Mouse (Mus musculus): Measurements from ENCODE around the gene Gm44790.
A peak's percentile ranks its signal among the peaks of the same experiment; 100 is the strongest.
"Not testable (repeated sequence)": the region's sequence is repeated elsewhere in the genome, so short reads cannot be mapped to it uniquely, and the experiment has no call there.

Gene Gm44790

GRCm38 (mm10) chr6:86474646-86475181 is 48.3 kb downstream of the Gm44790 start:
- DNase-seq, result no peak

GRCm38 (mm10) chr6:86475462-86476167 is 49.2 kb downstream of the Gm44790 start:
- no peak for DNase-seq

GRCm38 (mm10) chr6:86476931-86477330 is 50.5 kb downstream of the Gm44790 start:
- no peak for DNase-seq

- no peak for DNase-seq
These were observed 52.9 kb downstream of the Gm44790 start for GRCm38 (mm10) chr6:86479311-86479710.

- no peak for DNase-seq
These were observed 53.3 kb downstream of the Gm44790 start for GRCm38 (mm10) chr6:86479816-86480188.

- no peak for DNase-seq
These were observed 53.9 kb downstream of the Gm44790 start for GRCm38 (mm10) chr6:86480189-86480831.

- no peak for DNase-seq
These were observed 55.4 kb downstream of the Gm44790 start for GRCm38 (mm10) chr6:86481871-86482270.

GRCm38 (mm10) chr6:86485943-86486640 is 59.6 kb downstream of the Gm44790 start:
- DNase-seq, result no peak

GRCm38 (mm10) chr6:86487358-86488148 is 61.1 kb downstream of the Gm44790 start:
- DNase-seq, result peak; percentile 77

GRCm38 (mm10) chr6:86488149-86488485 is 61.7 kb downstream of the Gm44790 start:
- peak; percentile 15 to 21 for DNase-seq

- DNase-seq, result peak; percentile 25 to 34
These were observed 63.5 kb downstream of the Gm44790 start for GRCm38 (mm10) chr6:86489945-86490344.

- not testable (repeated sequence) for DNase-seq
These were observed 64.0 kb downstream of the Gm44790 start for GRCm38 (mm10) chr6:86490413-86490812.

- DNase-seq, result peak; percentile 59 to 64
These were observed 67.2 kb downstream of the Gm44790 start for GRCm38 (mm10) chr6:86493469-86494263.

GRCm38 (mm10) chr6:86494767-86495166 is 68.3 kb downstream of the Gm44790 start:
- DNase-seq, result peak in 1 of 2 experiments; percentile 20
